Mouse (Mus musculus) embryonic fibroblast, embryonic 13.5 days (primary cell): Measurements from ENCODE around the gene Dok5.

Source experiments
- CTCF ChIP-seq: IDR thresholded peaks from 2 replicates; pipeline ENCODE4 v1.5.1; 2011; ENCODE audit warnings: mild to moderate bottlenecking, control low read depth, low read length, moderate library complexity, borderline replicate concordance; ENCODE audit not compliant: insufficient read depth
- POLR2A ChIP-seq: IDR thresholded peaks from 2 replicates; pipeline ENCODE4 v1.6.1; 2011; ENCODE audit warnings: low read depth, mild to moderate bottlenecking, control low read depth, low read length, moderate library complexity

GRCm38 (mm10) chr2:170695071-170695936 lies 36.3 kb upstream of the Dok5 start:
- TF ChIP-seq POLR2A (no peak), CTCF (no peak)
